Mouse (Mus musculus) thymus, postnatal 14 days (tissue): ENCODE data around the gene Il10rb.
A peak's percentile ranks its signal among the peaks of the same experiment; 100 is the strongest.

Source experiments
- DNase-seq: peaks from one replicate; pipeline ENCODE4 v3.0.0; 2021

The Il10rb gene

GRCm38 (mm10) chr16:91405640-91406584 is at the start of gene Il10rb:
Il10rb (plus strand) TSS chr16:91406164.
- DNase-seq, result peak; percentile 81

GRCm38 (mm10) chr16:91356760-91357525 is 49.0 kb upstream of the Il10rb start:
- DNase-seq, result no peak

- DNase-seq, result no peak
Measured at GRCm38 (mm10) chr16:91357526-91357900, 48.5 kb upstream of the Il10rb start.

- peak; percentile 78 for DNase-seq
Measured at GRCm38 (mm10) chr16:91358555-91358954, 47.4 kb upstream of the Il10rb start.

- DNase-seq, result no peak
Measured at GRCm38 (mm10) chr16:91359531-91359930, 46.4 kb upstream of the Il10rb start.

- DNase-seq, result no peak
Measured at GRCm38 (mm10) chr16:91360162-91360561, 45.8 kb upstream of the Il10rb start.

GRCm38 (mm10) chr16:91362006-91362405 is 44.0 kb upstream of the Il10rb start:
- no peak for DNase-seq

- no peak for DNase-seq
Measured at GRCm38 (mm10) chr16:91362616-91363272, 43.2 kb upstream of the Il10rb start.

- DNase-seq, result no peak
Measured at GRCm38 (mm10) chr16:91363483-91363882, 42.5 kb upstream of the Il10rb start.

- peak; percentile 62 for DNase-seq
Measured at GRCm38 (mm10) chr16:91366567-91366966, 39.4 kb upstream of the Il10rb start.

GRCm38 (mm10) chr16:91367066-91367465 is 38.9 kb upstream of the Il10rb start:
- DNase-seq, result no peak

GRCm38 (mm10) chr16:91372577-91373472 is 33.1 kb upstream of the Il10rb start, which contains the start of gene Ifnar2:
Ifnar2 (plus strand) TSS chr16:91372783.
- DNase-seq, result peak; percentile 82

- DNase-seq, result peak; percentile 26
Measured at GRCm38 (mm10) chr16:91373473-91374252, 32.3 kb upstream of the Il10rb start.

- no peak for DNase-seq
Measured at GRCm38 (mm10) chr16:91374253-91374634, 31.7 kb upstream of the Il10rb start.

- DNase-seq, result no peak
Measured at GRCm38 (mm10) chr16:91376701-91377100, 29.3 kb upstream of the Il10rb start.

- no peak for DNase-seq
Measured at GRCm38 (mm10) chr16:91378431-91378986, 27.5 kb upstream of the Il10rb start.

- no peak for DNase-seq
Measured at GRCm38 (mm10) chr16:91378991-91379390, 27.0 kb upstream of the Il10rb start.

- DNase-seq, result no peak
Measured at GRCm38 (mm10) chr16:91379412-91379811, 26.6 kb upstream of the Il10rb start.

- no peak for DNase-seq
Measured at GRCm38 (mm10) chr16:91380151-91380550, 25.8 kb upstream of the Il10rb start.

GRCm38 (mm10) chr16:91381606-91382005 is 24.4 kb upstream of the Il10rb start:
- DNase-seq, result no peak

GRCm38 (mm10) chr16:91382261-91382790 is 23.6 kb upstream of the Il10rb start:
- no peak for DNase-seq
